Mouse (Mus musculus) layer of hippocampus, adult 9-11 months (tissue): ENCODE measurements around the gene Hist1h3d.
"Not testable (repeated sequence)": the region's sequence is repeated elsewhere in the genome, so short reads cannot be mapped to it uniquely, and the experiment has no call there.

Source experiments
- DNase-seq: peaks from one replicate; pipeline ENCODE4 v3.0.0; 2022

The Hist1h3d gene

GRCm38 (mm10) chr13:23571022-23571503 is 4.5 kb upstream of the Hist1h3d start, which contains the start of the genes Hist1h2ae and Hist1h2bg:
Gene Hist1h2ae (minus strand): TSS chr13:23571220.
Gene Hist1h2bg (plus strand): TSS chr13:23571396.
- DNase-seq: peak; percentile 85

GRCm38 (mm10) chr13:23571504-23572217 is 3.9 kb upstream of the Hist1h3d start:
- not testable (repeated sequence) for DNase-seq

GRCm38 (mm10) chr13:23572218-23573033 is 3.1 kb upstream of the Hist1h3d start:
- DNase-seq: no peak

GRCm38 (mm10) chr13:23573034-23573897 is 2.3 kb upstream of the Hist1h3d start:
- DNase-seq: not testable (repeated sequence)

GRCm38 (mm10) chr13:23573898-23574524 is 1.6 kb upstream of the Hist1h3d start, which contains the start of the genes Hist1h2bf and Hist1h2ad:
Gene Hist1h2bf (minus strand): TSS chr13:23574196.
Gene Hist1h2ad (plus strand): TSS chr13:23574381.
- peak; percentile 97 for DNase-seq

GRCm38 (mm10) chr13:23574546-23575170 is 905 bp upstream of the Hist1h3d start:
- DNase-seq: not testable (repeated sequence)

GRCm38 (mm10) chr13:23575864-23576313 is 326 bp downstream of the Hist1h3d start:
- not testable (repeated sequence) for DNase-seq

- no peak for DNase-seq
Measured at GRCm38 (mm10) chr13:23576351-23576881, 853 bp downstream of the Hist1h3d start.

GRCm38 (mm10) chr13:23576906-23577639 is 1.5 kb downstream of the Hist1h3d start:
- DNase-seq: no peak

- no peak for DNase-seq
Measured at GRCm38 (mm10) chr13:23577835-23578234, 2.3 kb downstream of the Hist1h3d start.

- DNase-seq: peak; percentile 97
Measured at GRCm38 (mm10) chr13:23581408-23582218, 6.0 kb downstream of the Hist1h3d start, which contains the start of gene Hist1h4d. Gene Hist1h4d (plus strand): TSS chr13:23581598.

- DNase-seq: no peak
Measured at GRCm38 (mm10) chr13:23582219-23583056, 6.9 kb downstream of the Hist1h3d start.

GRCm38 (mm10) chr13:23583387-23584068 is 8.0 kb downstream of the Hist1h3d start:
- DNase-seq: no peak

GRCm38 (mm10) chr13:23584331-23584730 is 8.8 kb downstream of the Hist1h3d start:
- no peak for DNase-seq

GRCm38 (mm10) chr13:23585029-23585441 is 9.5 kb downstream of the Hist1h3d start:
- peak; percentile 67 for DNase-seq

- peak; percentile 77 for DNase-seq
Measured at GRCm38 (mm10) chr13:23585442-23586098, 10.0 kb downstream of the Hist1h3d start.
